Mouse (Mus musculus) erythroid progenitor cell, adult 5-6 weeks (primary cell): ENCODE measurements around the gene Akap12. TPM values are rescaled to one million over a fixed set of nuclear protein-coding genes. Genes with fewer than 3 reads are reported as not detected.

ENCODE experiments used
- ATAC-seq: replicated peaks from 2 replicates; pipeline ENCODE4 v1.8.0; 2016; ENCODE audit warnings: moderate number of reproducible peaks, mild to moderate bottlenecking, moderate TSS enrichment, inconsistent platforms; ENCODE audit not compliant: poor library complexity, low FRiP score, severe bottlenecking
- total RNA-seq, 2 experiments: library from RNA; stranded (forward) in 1 of 2; stranded (reverse) in 1 of 2; fragments of 150-400 nt in 1 of 2; fragments of 186-747, 209-891 nt in 1 of 2; gene quantifications; 2 replicates each; pipeline versions ENCODE4 v1.2.3 to v1.2.4; 2015 to 2017; ENCODE audit warnings: low replicate concordance in 2 of 2

The Akap12 gene
- total RNA-seq, 2 experiments from 2014 or later: 9.5 to 10.5 TPM

GRCm38 (mm10) chr10:4278041-4278440 is 11.9 kb downstream of the Akap12 start:
- no peak for ATAC-seq

GRCm38 (mm10) chr10:4282395-4282794 is 16.2 kb downstream of the Akap12 start:
- no peak for ATAC-seq

- no peak for ATAC-seq
Observed at GRCm38 (mm10) chr10:4284781-4285180, 18.6 kb downstream of the Akap12 start.

- ATAC-seq: no peak
Observed at GRCm38 (mm10) chr10:4285752-4286151, 19.6 kb downstream of the Akap12 start.

GRCm38 (mm10) chr10:4289171-4289570 is 23.0 kb downstream of the Akap12 start:
- no peak for ATAC-seq

DNA sequence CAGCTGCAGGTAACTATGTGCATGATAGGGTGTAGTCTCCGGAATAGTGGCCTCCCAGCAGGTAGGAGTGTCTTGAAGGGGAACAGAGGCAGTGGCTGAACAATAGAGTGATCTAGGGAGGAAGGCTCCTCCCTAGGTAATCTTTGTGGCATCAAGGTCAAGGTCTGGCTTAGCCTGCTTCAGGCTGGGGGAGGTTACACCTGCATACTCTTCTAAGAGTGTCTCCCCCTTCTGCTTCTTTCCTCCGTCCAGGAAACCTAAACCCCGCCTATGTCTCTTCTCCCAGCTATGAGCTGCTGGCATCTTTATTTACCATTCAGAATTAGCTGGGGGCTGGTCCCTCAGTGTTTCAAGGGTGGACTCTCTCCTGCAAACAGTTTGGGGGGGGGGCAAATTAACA is 23.5 kb downstream of the Akap12 start:
- no peak for ATAC-seq

GRCm38 (mm10) chr10:4290145-4290544 is 24.0 kb downstream of the Akap12 start:
- ATAC-seq: no peak

DNA sequence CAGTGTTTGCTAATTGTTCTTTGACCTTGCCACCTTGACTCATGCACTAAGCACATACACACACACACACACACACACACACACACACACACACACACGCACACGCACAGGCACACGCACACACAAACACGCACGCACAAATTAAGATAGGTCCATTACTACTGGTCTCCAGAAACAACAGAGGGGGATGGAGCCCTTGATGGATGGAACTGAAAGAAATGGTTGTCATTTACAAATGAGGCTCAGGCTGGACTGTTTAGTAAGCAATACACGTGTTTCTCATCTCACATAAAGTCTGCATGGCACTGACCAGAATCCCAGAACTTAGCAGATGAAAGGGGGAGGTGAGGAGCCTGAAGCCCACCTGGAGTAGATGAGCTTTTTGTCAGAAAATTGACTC is 24.4 kb downstream of the Akap12 start:
- ATAC-seq: no peak

DNA sequence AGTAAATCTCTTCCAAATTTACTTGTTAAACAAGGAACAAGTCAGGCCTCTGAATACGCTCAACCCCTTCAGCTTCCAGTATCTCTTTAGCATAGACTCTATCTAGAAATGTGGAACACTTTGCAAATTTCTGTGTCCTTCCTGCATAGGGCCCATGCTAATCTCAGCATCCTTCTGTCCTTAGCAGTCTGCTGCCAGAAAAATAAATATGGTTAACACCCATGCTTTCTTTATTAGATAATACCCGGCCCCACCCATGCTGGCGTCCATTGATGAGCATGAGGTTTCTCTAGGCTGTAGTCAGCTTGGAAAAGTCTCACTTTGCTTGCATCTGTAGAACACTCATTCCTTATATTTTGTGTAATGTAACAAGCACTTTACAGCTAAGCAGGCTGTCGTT is 27.2 kb downstream of the Akap12 start:
- no peak for ATAC-seq

- ATAC-seq: no peak
Observed at GRCm38 (mm10) chr10:4303558-4303957, 37.4 kb downstream of the Akap12 start.

- ATAC-seq: no peak
Observed at GRCm38 (mm10) chr10:4323885-4324284, 57.7 kb downstream of the Akap12 start.

DNA sequence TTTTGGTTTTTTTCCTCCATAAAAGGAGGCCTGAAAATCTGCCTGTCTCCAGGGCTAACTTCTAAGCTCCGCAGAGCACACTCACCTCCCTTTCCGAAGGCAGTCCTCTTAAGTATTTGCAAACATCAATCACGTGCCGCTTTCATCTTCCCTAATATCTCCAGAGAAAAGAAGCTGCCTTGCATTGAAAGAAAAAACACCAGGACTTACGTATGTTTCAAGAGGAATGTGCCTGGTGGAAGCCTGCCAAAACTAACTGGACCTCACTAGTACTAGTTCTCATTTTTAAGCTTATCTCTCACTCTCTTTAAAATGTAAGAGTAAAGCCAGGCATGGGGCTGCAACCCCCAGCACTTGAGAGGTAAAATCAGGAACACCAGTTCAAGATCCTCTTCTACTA is 59.4 kb downstream of the Akap12 start:
- no peak for ATAC-seq

- ATAC-seq: no peak
Observed at GRCm38 (mm10) chr10:4327716-4328115, 61.5 kb downstream of the Akap12 start.

- no peak for ATAC-seq
Observed at GRCm38 (mm10) chr10:4332228-4332979, 66.2 kb downstream of the Akap12 start.

DNA sequence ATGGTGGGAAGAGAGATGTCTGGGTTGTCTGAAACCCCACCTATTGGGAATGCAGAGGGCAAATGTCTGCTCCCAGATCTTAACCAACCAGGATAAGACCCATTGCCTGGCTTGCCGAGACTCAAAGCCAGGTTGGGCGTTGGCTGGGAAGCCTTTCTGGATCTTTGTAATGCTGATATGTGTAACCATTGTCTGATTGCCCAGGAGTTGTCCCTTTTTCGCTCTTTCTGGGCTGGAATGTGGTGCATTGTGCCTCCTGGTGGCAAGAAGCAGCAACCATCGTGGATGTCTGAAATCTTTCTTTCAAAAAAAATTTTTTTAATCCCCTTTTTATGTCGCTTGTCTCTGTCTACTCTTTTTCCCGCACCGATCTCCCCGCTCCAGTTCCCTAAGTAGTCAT is 67.1 kb downstream of the Akap12 start:
- ATAC-seq: no peak

- peak; percentile 88 for ATAC-seq
Observed at GRCm38 (mm10) chr10:4334039-4334683, 68.0 kb downstream of the Akap12 start.

DNA sequence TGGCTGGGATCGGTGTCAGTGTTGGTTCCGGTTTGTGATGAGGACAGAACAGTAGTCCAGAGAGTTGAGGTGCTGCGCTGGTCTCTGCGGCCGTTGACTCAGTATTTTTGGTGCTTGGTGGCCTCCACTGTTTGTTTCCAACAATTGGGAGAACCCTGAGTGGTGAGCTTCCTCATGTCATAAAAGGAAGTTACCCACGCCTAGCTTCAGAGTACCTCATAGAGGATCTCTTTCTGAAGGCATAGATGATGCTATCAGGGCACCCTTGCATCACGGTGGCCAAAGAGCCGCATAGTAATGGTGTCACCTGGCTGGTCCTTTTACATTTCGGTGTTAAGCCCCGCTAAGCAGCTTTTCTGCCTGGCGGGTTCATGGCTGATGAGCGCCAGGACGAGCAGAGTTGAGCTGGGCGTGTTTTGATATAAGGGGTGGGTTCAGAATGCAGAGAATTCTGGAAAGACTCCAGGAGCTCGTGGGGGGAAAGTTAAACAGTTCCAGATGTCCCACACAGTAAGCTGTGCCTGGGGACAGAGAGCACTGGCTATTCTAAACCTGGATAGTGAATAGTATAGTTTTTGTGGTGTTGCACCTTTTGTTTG is 72.8 kb downstream of the Akap12 start:
- no peak for ATAC-seq

DNA sequence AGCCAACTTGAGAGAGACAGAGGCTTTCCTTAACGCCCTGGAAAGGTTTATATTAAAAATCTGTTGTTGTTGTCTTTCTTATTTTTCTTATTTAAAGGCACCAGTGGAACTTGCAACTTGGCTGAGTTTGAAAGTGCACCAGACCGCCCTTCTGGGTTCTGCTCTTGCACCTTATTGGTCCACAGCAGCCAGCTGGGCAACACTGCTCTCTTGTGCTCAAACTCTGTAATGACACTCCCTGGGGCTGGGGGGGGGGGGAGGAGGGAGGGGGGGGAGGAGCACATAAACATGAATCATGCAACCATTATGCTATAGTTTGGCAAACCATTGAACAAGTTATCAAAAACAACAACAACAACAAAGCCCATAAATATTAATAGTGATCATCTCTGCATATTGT is 75.2 kb downstream of the Akap12 start:
- no peak for ATAC-seq

DNA sequence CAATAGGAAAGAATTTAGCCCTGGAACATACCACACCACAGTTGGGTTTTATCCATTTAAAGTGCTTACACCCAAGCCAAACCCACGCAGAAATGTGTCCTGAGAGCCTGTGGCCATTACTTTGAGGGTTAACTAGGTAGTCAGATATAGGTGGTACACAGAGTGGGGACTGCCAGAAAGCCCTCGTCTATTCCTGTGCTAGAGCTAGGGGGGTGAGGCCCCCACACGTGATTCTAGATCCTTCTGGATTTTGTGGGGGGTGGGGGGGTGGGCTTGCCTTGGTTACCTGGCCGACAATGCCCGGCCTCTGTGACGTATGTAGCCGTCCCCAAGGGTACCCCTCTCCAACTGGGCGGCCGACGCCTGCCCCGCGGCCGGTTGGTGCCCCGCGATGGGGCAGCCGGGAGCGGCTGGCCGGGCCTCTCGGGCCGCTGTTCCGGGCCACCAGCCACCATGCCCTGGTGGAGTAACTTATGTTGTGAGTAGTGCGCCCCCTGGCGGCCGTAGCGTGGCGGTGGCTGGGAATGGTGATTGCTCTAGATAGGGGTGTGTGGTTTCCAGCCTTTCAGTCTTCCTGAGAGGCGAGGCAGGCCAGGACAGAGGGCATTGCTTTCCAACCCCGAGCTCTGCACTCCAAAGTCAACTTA is 80.4 kb downstream of the Akap12 start:
- ATAC-seq: peak; percentile 82

DNA sequence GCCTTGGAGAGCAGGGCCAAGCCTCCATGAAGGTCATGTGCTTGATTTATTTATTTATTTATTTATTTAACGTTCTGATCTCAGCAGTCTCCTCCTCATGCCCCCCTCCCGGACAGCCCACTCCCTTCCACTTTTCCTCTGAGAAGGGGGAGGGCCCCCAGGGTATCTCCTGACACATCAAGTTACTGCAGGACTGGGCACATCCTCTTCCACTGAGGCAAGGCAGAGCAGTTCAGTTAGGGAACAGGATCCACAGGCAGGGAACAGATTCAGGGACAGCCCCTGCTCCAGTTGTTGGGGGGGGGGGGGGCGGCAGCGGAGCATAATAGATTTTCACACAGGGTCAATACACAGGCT is 80.9 kb downstream of the Akap12 start:
- no peak for ATAC-seq

DNA sequence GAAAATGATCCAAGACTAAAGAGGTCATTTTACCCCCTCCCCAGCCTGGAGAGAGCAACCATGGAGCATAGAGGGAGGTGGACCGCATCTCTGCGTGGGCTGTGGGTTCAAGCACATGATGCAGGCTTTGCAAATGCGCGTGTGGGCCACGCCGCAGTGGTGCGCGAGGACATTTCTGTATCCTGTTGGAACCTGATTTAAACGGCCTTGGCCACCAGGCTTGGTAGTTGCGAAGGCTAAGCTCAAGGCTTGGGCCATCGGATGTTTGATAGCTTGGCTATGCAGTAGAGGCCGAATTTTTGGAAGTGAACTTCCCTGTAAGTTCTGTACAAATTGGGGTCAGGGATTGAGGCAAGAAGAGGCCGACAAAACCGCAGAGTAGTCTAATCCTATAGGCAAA is 81.4 kb downstream of the Akap12 start:
- ATAC-seq: no peak
